Mouse (Mus musculus): ENCODE measurements around the gene Gm20518.

DNA sequence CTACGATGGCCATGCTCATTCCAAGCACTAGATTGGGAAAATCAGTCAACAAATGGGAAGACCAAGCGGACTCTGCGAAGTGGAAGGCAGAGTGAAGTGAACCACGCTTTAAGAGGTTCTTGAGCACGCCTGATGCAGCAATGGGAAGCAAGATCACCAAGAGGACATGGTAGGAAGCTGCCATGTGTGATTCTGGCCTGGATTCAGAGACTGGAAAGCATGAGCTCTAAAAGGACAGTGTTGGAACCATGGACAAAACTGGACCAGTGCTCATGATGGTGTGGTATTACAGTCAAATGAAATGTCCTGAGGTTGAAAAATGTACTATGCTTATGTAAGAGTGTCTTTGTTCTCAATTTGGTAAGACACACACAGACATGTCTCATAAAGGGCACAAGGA is 40.1 kb downstream of the Gm20518 start:
- TF ChIP-seq GATA1 (IDR thresholded peaks at IDR 0.05; ENCODE audit: borderline replicate concordance, low read length) (no peak), FLI1 (IDR thresholded peaks at IDR 0.05; ENCODE audit: low read length) (no peak)

All from megakaryocyte, embryonic 14.5 days (primary cell).